Mouse (Mus musculus) CH12.LX (cell line): Measurements from ENCODE around the gene Tet1.
A peak's percentile ranks its signal among the peaks of the same experiment; 100 is the strongest.

Source experiments
- CHD1 ChIP-seq: IDR thresholded peaks from 2 replicates; pipeline ENCODE4 v1.6.1; 2012; ENCODE audit warnings: low read depth, low read length, improper control_type of control experiment, inconsistent platforms
- CTCF ChIP-seq, 2 experiments: IDR thresholded peaks in 1 of 2; conservative IDR thresholded peaks in 1 of 2; 2 replicates each; pipeline ENCODE4 v1.5.1; 2011 to 2012; ENCODE audit warnings: low read depth in 2 of 2, low read length in 2 of 2, improper control_type of control experiment in 1 of 2, inconsistent platforms in 1 of 2, mild to moderate bottlenecking in 1 of 2, moderate library complexity in 1 of 2
- JUN ChIP-seq: IDR thresholded peaks from 2 replicates; pipeline ENCODE4 v1.6.1; 2011; ENCODE audit warnings: low read depth, mild to moderate bottlenecking, low read length, improper control_type of control experiment, moderate library complexity; ENCODE audit not compliant: insufficient read depth
- NELFE ChIP-seq: IDR thresholded peaks from 2 replicates; pipeline ENCODE4 v1.6.1; 2011; ENCODE audit warnings: low read depth, low read length, improper control_type of control experiment
- POLR2A ChIP-seq: IDR thresholded peaks from 2 replicates; pipeline ENCODE4 v1.6.1; 2011; ENCODE audit warnings: low read depth, mild to moderate bottlenecking, improper control_type of control experiment, low read length
- TBP ChIP-seq: conservative IDR thresholded peaks from 2 replicates; pipeline ENCODE4 v1.6.1; 2011; ENCODE audit warnings: low read depth, low read length, improper control_type of control experiment
- UBTF ChIP-seq: IDR thresholded peaks from 2 replicates; pipeline ENCODE4 v1.6.1; 2012; ENCODE audit warnings: low read depth, mild to moderate bottlenecking, inconsistent platforms, low read length, improper control_type of control experiment, moderate library complexity

GRCm38 (mm10) chr10:62791251-62792176, 117.3 kb downstream of the Tet1 start:
- TF ChIP-seq CHD1: 0 out of 2 replicates have a peak, but pooled peaks have one; percentile 53
- TF ChIP-seq POLR2A: no peak
- TF ChIP-seq CTCF (conservative IDR thresholded peaks at IDR 0.05 in 1 of 2, IDR thresholded peaks at IDR 0.05 in 1 of 2; ENCODE audit: low read depth in 2 of 2, low read length in 2 of 2): no peak
- no peak for TF ChIP-seq NELFE
- no peak for TF ChIP-seq TBP
- peak; percentile 75; the same call in 1 of the 2 replicates for TF ChIP-seq UBTF
- no peak for TF ChIP-seq JUN
